Mouse (Mus musculus) heart, adult 18-20 months (tissue): ENCODE data around the gene Tubb1. TPM values are rescaled to one million over a fixed set of nuclear protein-coding genes. Genes with fewer than 3 reads are reported as not detected.

ENCODE experiments used
- DNase-seq, 2 experiments: peaks; one replicate each; pipeline ENCODE4 v3.0.0; 2021 to 2022; ENCODE audit warnings: mixed read lengths in 1 of 2
- long read RNA-seq, 2 experiments: library from polyadenylated mRNA; stranded (forward); transcript quantifications; one replicate each; pipeline ENCODE4 v2.0.0; 2021
- total RNA-seq, 2 experiments: library from RNA; stranded (reverse); gene quantifications; 2 replicates each; pipeline ENCODE4 v1.2.3; 2021

The Tubb1 gene
- total RNA-seq: 1 to 10 TPM; 3.5 to 4.5 TPM
- long read RNA-seq, experiment 1, partial matches to known transcripts: 0 of 2 reads
- long read RNA-seq, experiment 1, other reads (novel, unspliced or antisense): 0 of 2 reads
- long read RNA-seq, experiment 2: 0 reads

DNA sequence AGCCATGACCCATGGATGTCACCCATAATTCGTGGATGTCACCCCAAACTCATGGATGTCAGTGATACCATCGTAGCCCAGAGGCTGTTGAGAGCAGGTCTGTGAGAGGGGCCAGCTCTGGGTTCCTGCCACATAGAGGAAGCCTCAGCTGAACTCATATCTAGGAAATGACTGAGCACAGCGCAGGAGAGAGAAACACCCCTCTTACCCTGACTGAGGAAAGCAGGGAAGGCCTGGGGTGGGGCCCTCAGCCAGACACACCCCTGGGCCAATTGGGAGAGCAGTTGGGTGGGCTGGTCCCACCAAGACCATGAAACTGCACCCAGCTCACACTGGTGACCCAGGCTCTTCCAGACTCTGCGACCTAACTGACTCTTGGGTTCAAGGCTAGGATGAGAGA, at the start of gene Tubb1:
Gene Tubb1, plus strand, starts transcription at position 343 of the 400 bp plus-strand sequence.
- DNase-seq: no peak

- DNase-seq: no peak
Measured at GRCm38 (mm10) chr2:174410222-174410621, 40.3 kb upstream of the Tubb1 start.

GRCm38 (mm10) chr2:174413127-174413526, 37.4 kb upstream of the Tubb1 start:
- DNase-seq: no peak

DNA sequence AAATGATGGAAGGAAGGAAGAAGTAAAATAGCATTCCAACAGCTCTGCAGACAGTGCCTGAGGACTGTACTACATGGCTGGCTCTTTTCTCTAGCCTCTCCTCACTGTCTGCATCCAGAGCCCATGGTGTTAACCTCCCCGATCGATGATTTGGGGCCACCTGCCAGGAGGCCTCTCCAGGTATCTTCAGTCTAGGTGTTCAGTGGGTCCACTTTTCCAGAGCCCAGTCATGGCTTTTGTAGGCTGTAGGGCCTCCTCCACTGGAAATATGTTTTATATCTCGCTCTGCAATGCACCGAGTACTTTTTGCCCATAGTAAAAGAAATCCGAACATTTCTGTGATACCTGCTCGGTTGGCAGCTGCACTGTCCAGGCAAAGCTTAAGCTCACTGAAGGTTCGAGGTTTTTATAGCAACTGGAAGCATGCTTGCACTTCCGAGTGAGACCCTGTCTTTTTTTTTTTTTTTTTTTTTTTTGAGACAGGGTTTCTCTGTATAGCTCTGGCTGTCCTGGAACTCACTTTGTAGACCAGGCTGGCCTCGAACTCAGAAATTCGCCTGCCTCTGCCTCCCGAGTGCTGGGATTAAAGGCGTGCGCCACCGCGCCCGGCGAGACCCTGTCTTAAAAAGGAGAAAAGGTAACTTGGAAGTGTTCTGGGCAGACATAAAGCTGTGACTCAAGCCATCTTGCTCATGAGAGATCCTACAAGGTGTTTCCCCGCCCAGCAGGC, 35.3 kb upstream of the Tubb1 start:
- no peak for DNase-seq

DNA sequence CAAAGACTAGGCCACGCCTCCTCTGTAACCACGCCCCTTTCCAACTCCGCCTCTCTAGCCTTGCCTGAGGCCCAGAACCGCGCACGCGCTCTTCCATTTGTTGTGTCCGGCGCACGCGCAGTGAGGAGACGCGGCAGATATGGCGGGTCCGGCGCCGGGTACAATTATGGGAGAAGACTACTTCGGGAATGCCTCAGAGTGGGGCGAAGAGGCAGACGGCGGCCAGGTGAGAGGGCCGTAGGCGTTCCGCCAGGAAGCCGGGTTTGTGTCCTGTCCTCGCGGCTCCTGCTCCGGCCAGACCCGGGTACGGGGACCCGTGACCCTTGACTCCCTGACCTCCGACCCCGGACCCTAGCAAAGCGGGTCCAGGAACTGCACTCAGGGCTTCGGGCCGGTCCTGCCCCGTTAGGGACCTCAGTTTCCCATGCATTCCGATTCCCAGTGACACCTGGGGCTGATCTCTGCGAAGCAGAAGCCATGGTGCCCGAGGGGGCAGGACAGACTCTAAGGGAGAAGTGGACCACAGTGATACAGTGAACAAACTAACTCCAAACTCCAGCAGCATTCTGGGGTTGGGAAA, 34.7 kb upstream of the Tubb1 start, which contains the start of gene Nelfcd:
Gene Nelfcd, plus strand, starts transcription at position 74 of the 580 bp plus-strand sequence.
- peak; percentile 94 to 95 for DNase-seq

DNA sequence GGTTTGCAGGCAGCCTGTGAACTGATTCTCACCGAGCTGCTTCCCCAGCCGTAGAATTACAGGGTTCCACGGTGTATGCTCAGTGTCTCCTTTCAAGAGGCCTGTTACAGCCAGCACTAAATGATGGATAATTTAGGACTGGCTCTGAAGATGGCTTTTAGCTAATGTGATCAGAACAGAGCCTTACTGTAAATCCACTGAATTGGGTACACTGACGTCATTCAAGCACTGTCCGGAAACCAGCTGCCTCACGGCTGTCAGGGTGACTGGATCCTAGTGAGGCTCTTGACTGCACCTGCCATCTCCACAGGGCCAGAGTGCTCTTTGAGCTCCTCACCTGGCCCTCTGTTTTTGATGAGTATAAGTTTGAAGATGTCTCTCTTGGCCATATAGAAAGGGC, 29.4 kb upstream of the Tubb1 start:
- DNase-seq: no peak

GRCm38 (mm10) chr2:174424301-174425085, 26.0 kb upstream of the Tubb1 start:
- DNase-seq: no peak

DNA sequence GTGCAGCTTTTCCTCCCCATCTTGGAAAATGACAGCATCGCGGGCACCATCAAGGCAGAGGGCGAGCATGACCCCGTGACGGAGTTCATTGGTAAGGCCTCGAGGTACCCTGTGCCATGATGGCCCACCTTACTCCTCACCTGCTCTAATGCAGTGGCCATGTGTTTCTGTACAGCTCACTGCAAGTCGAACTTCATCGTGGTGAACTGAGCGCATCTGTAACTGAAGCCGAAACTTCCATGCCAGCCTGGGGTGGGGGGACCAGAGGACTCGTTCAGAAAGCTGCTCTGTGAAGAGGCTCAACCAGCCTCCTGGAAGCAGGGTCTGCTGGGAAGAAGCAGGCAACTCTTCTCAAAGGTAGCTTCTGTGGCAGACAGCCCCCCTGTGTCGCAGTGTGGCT, 23.6 kb upstream of the Tubb1 start:
- DNase-seq: no peak

DNA sequence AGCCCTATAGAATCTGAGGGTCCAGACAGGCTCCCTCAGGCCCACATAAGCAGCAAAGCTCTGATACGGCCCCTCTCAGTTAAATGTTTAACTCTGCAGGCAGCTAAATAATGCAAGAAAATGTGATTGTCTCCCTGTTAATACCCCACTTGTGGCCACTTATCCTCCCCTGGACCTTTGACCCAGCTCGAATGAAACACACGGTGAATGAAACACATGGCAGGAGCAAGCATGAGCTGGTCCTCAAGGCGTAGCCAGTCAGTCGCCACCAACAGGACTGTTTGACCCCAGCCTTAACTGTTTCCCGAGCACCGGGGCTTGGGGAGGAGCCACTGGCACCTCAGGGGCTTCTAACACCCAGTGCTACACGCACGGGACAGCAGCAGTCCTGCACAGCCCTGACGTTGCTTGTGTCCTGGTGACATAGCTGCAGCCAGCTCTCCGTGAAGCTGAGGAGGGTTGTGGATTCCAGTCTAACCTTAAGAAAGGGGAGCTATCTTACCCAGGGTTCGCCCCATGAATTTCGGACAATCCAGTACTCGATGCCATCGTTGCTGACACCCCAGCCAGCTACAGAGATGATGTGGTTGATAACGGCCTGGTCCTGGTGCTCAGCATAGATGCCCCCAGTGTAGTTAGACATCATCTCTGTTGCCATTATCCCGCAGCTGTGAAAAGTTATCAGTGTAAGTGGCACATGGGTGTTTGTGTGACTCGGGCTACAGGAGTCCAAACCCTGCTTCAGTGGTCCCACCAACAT, 22.2 kb upstream of the Tubb1 start:
- DNase-seq: no peak

GRCm38 (mm10) chr2:174428996-174429591, 21.4 kb upstream of the Tubb1 start:
- DNase-seq: no peak

GRCm38 (mm10) chr2:174434943-174435342, 15.6 kb upstream of the Tubb1 start:
- no peak for DNase-seq

DNA sequence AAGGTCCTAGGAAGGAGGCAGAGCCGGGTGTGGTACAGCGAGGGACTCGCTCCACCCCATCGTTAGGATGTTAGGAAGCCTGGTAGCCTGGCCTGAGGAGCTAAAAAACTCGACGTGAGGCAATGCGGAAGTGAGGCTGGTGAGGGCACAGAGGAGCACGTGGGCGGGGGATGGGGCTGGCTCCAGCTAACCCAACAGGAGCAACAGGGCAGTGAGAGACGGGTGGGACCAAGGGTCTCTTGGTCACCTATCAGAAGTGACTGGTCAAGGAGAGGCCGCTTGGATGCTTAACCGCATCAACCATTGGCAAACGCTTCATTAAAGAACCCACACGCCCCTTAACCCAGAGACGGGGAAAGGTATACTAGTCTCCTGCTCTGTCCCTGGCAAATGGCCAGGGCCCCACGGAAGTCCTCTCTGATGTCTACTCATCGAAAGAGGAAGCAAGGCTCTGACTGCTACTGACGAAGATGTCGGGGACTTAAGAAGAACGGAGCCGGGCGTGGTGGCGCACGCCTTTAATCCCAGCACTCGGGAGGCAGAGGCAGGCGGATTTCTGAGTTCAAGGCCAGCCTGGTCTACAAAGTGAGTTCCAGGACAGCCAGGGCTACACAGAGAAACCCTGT, 14.3 kb upstream of the Tubb1 start:
- peak; percentile 33 to 59 for DNase-seq

DNA sequence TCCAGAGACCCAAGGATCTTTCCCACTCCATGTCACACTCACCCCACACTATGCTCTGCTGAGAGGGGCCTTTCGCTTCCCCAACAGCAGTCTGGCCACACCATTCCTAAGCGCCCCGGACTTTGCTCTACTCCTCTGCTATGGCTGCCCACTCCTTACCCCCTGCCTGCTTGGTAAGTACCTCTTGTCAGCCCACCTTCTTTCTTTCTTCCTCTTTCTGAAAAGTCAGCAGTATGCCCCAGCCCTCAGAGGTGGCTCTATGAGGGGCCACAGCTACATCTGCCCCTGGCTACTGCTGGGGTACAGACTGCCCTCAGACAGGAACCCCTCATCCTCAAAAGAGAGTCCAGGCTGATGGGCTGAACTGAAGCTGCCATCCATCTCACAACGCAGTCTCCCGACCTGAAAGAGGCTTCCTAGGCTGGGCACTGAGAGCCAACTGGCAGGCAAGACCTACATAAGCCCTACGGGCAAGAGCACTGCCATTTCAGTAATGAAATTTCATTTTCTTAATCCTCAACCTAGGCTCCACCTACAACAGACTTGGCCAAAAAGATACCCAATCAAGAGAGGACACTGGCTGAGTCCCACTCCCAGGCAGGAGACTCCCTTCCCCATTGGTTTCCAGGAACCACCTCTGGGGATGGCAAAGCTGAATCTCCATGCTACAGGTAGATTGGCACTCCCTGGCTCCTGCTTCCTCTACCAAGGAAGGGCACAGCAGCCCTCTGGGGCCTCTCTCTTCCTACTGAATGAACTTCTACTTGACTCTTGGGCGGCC, 13.4 kb upstream of the Tubb1 start:
- DNase-seq: no peak

- peak; percentile 38 to 78 for DNase-seq
Measured at GRCm38 (mm10) chr2:174437697-174437982, 12.9 kb upstream of the Tubb1 start.

GRCm38 (mm10) chr2:174438181-174438580, 12.3 kb upstream of the Tubb1 start:
- DNase-seq: no peak

DNA sequence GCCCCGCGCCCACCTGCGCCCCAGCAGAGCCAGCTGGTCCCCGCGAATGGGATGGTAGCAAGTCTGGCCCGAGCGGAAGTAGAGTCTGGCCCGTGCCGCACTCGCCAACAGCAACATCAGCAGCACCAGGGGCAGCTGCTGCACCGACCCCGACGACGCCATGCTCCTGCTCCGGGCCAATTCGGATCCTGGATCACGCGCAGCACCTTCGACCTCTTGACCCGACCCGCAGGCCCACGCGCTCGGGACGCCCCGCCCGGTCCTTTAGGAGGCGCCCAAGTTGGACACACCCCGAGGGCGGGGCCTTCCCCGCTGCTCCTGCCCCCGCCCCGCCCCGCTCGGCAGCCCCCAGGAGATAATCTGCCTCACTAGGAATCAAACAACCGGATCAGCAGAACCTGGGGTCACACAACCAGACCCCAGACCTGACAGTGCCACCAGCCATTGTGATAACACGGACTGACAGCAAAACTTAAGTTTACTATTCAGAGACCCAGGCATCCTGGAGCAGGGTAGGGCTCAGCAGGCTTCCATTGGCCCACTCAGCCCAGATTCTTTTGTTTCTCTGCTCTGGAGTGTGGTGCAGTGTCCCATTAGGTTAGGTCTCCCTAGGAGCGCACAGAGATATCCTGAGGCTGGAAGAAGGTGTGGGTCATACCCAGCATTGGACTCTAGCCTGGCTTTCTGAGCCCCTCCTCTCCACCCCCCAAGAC, 11.6 kb upstream of the Tubb1 start, which contains the start of gene Ctsz:
Gene Ctsz, minus strand, starts transcription at position 303 of the 713 bp plus-strand sequence.
- peak; percentile 85 to 86 for DNase-seq

- DNase-seq: peak in 1 of 2 experiments; percentile 60
Measured at GRCm38 (mm10) chr2:174439450-174439838, 11.1 kb upstream of the Tubb1 start.

- DNase-seq: no peak
Measured at GRCm38 (mm10) chr2:174439961-174440360, 10.5 kb upstream of the Tubb1 start.

DNA sequence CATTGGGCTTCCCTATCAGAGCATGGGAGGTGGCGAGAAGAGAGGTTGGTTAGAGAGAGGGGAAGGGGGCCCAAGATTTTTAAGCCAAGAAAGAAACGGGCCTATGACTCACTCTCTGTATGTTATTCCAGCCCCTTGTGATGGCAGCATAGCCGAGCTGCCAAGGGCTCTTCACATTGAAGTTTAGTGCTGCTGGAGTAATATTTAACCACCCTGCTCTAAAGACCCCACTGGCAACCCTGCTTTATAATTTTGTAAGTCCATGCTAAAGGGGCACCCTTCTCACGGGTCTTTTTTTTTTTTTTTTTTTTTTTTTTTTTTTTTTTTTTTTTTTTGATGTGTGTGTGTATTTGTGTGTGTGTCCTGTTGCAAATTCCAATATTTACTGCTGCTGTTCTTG, 8.6 kb upstream of the Tubb1 start:
- no peak for DNase-seq

DNA sequence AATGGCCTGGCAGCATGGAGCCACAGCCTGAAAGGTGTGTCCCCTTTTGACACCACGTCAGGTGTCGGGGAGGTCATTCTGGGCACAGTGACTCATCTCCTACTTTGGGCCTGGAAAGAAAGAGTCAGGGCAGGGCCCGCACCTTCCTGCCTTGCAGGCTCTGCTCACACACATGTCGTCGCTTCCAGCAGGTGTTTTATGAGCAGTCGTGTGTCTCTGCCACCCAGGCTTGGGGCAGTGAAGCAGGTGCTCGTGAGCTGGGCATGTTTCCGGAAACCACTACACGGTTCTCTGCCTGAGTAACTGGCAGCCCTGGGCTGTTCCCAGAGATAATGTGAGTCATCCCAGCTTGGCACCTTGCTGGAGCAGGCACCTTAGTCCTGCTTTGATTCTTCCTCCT, 8.0 kb upstream of the Tubb1 start:
- no peak for DNase-seq
